Mouse (Mus musculus) limb, embryonic 15.5 days (tissue): Measurements from ENCODE around the gene Fam69b. TPM values are rescaled to one million over a fixed set of nuclear protein-coding genes. Genes with fewer than 3 reads are reported as not detected.

ENCODE experiments used
- ATAC-seq: fragments of 200-750 bp; cut with Nextera tagmentation; 2 replicates; pipeline ENCODE4 v1.8.0; 2017; ENCODE audit warnings: low read depth, moderate TSS enrichment; ENCODE audit not compliant: insufficient number of reproducible peaks, low FRiP score, low TSS enrichment
- H3K27ac ChIP-seq: fragments of 300-500 bp; sonication (generic); 2 replicates; pipeline ENCODE4 v1.5.1; 2015; ENCODE audit warnings: moderate library complexity, mild to moderate bottlenecking, inconsistent platforms
- H3K27me3 ChIP-seq: fragments of 300-500 bp; sonication (generic); 2 replicates; pipeline ENCODE4 v1.6.1; 2015; ENCODE audit warnings: inconsistent platforms
- H3K36me3 ChIP-seq: fragments of 300-500 bp; sonication (generic); 2 replicates; pipeline ENCODE4 v1.6.1; 2015; ENCODE audit warnings: inconsistent platforms
- H3K4me1 ChIP-seq: fragments of 300-500 bp; sonication (generic); 2 replicates; pipeline ENCODE4 v1.6.1; 2015; ENCODE audit warnings: inconsistent platforms
- H3K4me2 ChIP-seq: fragments of 300-500 bp; sonication (generic); 2 replicates; pipeline ENCODE4 v1.6.1; 2015; ENCODE audit warnings: mild to moderate bottlenecking, inconsistent platforms
- H3K4me3 ChIP-seq: fragments of 300-500 bp; sonication (generic); 2 replicates; pipeline ENCODE4 v1.5.1; 2015; ENCODE audit warnings: mild to moderate bottlenecking, inconsistent platforms
- H3K9ac ChIP-seq: fragments of 300-500 bp; sonication (generic); 2 replicates; pipeline ENCODE4 v1.6.1; 2015; ENCODE audit warnings: inconsistent platforms
- H3K9me3 ChIP-seq: fragments of 300-500 bp; sonication (generic); 2 replicates; pipeline ENCODE4 v1.6.1; 2016; ENCODE audit warnings: inconsistent platforms
- WGBS: fragments of 180-500 bp; shearing (Covaris S2); methylation state at CpG from one replicate; pipeline ENCODE4 v1.1.7; 2015; 5-methylcytosine and 5-hydroxymethylcytosine counted together
- polyA plus RNA-seq: library from polyadenylated mRNA; unstranded; fragments of >200 nt; fragmentation: Nextera tagmentation; extraction: Ambion mirVana; gene quantifications from 2 replicates; pipeline ENCODE4 v1.2.1, GENCODE M21; 2015

Fam69b gene
- polyA plus RNA-seq, 1 experiment from 2014 or later: 42.8 TPM

GRCm38 (mm10) chr2:26599965-26600364 lies 28.3 kb upstream of the Fam69b start:
- Histone ChIP-seq H3K9ac (no peak overlapping the region), H3K27me3 (no peaks in the 10 kb centered on the region), H3K9me3 (no peaks in the 10 kb centered on the region), H3K36me3 (peaks cover 13% of the 10 kb centered on the region), H3K4me2 (no peak overlapping the region), H3K4me1 (peaks cover 25% of the 10 kb centered on the region), H3K27ac (no peak overlapping the region), H3K4me3 (no peak overlapping the region)
- 87% methylated on average over 4 of the region's 4 CpGs for WGBS
- ATAC-seq: no peak

- Histone ChIP-seq H3K27ac (no peak overlapping the region), H3K9ac (no peak overlapping the region), H3K36me3 (peaks cover 7% of the 10 kb centered on the region), H3K4me3 (no peak overlapping the region), H3K4me2 (no peak overlapping the region), H3K27me3 (no peaks in the 10 kb centered on the region), H3K4me1 (peaks cover 25% of the 10 kb centered on the region), H3K9me3 (no peaks in the 10 kb centered on the region)
- 83% methylated on average over 2 of the region's 2 CpGs for WGBS
- no peak for ATAC-seq
Observed at GRCm38 (mm10) chr2:26600664-26601063, 27.6 kb upstream of the Fam69b start.

GRCm38 (mm10) chr2:26601595-26601994 lies 26.7 kb upstream of the Fam69b start:
- no peaks in the 10 kb centered on the region for H3K9me3 ChIP-seq
- H3K4me3 ChIP-seq: no peak overlapping the region
- no peak for ATAC-seq
- H3K36me3 ChIP-seq: no peaks in the 10 kb centered on the region
- no peak overlapping the region for H3K4me2 ChIP-seq
- H3K27me3 ChIP-seq: no peaks in the 10 kb centered on the region
- H3K9ac ChIP-seq: no peak overlapping the region
- WGBS: 93% methylated on average over 1 of the region's 1 CpGs
- H3K27ac ChIP-seq: no peak overlapping the region
- peaks cover 25% of the 10 kb centered on the region for H3K4me1 ChIP-seq

GRCm38 (mm10) chr2:26602631-26603030 lies 25.6 kb upstream of the Fam69b start:
- H3K9me3 ChIP-seq: no peaks in the 10 kb centered on the region
- 78% methylated on average over 5 of the region's 5 CpGs for WGBS
- H3K27ac ChIP-seq: no peak overlapping the region
- peak overlapping the region; percentile 74; the same call in 1 of the 2 replicates for H3K4me3 ChIP-seq
- no peaks in the 10 kb centered on the region for H3K36me3 ChIP-seq
- H3K27me3 ChIP-seq: no peaks in the 10 kb centered on the region
- H3K4me1 ChIP-seq: peaks cover 33% of the 10 kb centered on the region
- no peak overlapping the region for H3K9ac ChIP-seq
- no peak for ATAC-seq
- peak overlapping the region; percentile 87 for H3K4me2 ChIP-seq

GRCm38 (mm10) chr2:26603159-26603558 lies 25.1 kb upstream of the Fam69b start:
- Histone ChIP-seq H3K4me1 (peaks cover 33% of the 10 kb centered on the region), H3K4me3 (peak overlapping the region; percentile 74), H3K4me2 (peak overlapping the region; percentile 87), H3K27ac (0 out of 2 replicates have a peak overlapping the region, but pooled peaks have one; percentile 87), H3K27me3 (no peaks in the 10 kb centered on the region), H3K9me3 (no peaks in the 10 kb centered on the region), H3K9ac (peak overlapping the region; percentile 69; the same call in 1 of the 2 replicates), H3K36me3 (no peaks in the 10 kb centered on the region)
- 7% methylated on average over 6 of the region's 6 CpGs for WGBS
- ATAC-seq: no peak

GRCm38 (mm10) chr2:26603720-26604671 lies 24.3 kb upstream of the Fam69b start, which contains the start of gene Agpat2:
Agpat2 (minus strand) TSS chr2:26604417.
- H3K9ac ChIP-seq: peak within 1 kb of the TSS; percentile 69
- no peaks in the 10 kb centered on the region for H3K27me3 ChIP-seq

GRCm38 (mm10) chr2:26605331-26605730 lies 22.9 kb upstream of the Fam69b start:
- H3K9ac ChIP-seq: no peak overlapping the region
- H3K4me2 ChIP-seq: no peak overlapping the region
- no peak for ATAC-seq
- H3K27ac ChIP-seq: no peak overlapping the region
- H3K9me3 ChIP-seq: no peaks in the 10 kb centered on the region
- H3K4me3 ChIP-seq: no peak overlapping the region
- H3K27me3 ChIP-seq: no peaks in the 10 kb centered on the region
- H3K4me1 ChIP-seq: peaks cover 33% of the 10 kb centered on the region
- H3K36me3 ChIP-seq: no peaks in the 10 kb centered on the region
- 80% methylated on average over 8 of the region's 8 CpGs for WGBS

More at GRCm38 (mm10) chr2:26603720-26604671, 24.3 kb upstream of the Fam69b start, which contains the start of gene Agpat2:
- under 1% methylated on average over 81 of the region's 103 CpGs for WGBS
- ATAC-seq: peak; percentile 72
- peak within 1 kb of the TSS; percentile 87 for H3K4me2 ChIP-seq
- peak within 1 kb of the TSS; percentile 87 for H3K27ac ChIP-seq
- no peaks in the 10 kb centered on the region for H3K9me3 ChIP-seq
- peaks cover 33% of the 10 kb centered on the region for H3K4me1 ChIP-seq
- peak within 1 kb of the TSS; percentile 74 for H3K4me3 ChIP-seq
- H3K36me3 ChIP-seq: no peaks in the 10 kb centered on the region

GRCm38 (mm10) chr2:26606579-26606978 lies 21.7 kb upstream of the Fam69b start:
- no peaks in the 10 kb centered on the region for H3K27me3 ChIP-seq
- no peaks in the 10 kb centered on the region for H3K9me3 ChIP-seq
- no peak overlapping the region for H3K4me2 ChIP-seq
- no peak for ATAC-seq
- H3K4me3 ChIP-seq: no peak overlapping the region
- no peak overlapping the region for H3K9ac ChIP-seq
- H3K27ac ChIP-seq: peak overlapping the region; percentile 11; the same call in 1 of the 2 replicates
- WGBS: 75% methylated on average over 3 of the region's 3 CpGs
- peaks cover 33% of the 10 kb centered on the region for H3K4me1 ChIP-seq
- no peaks in the 10 kb centered on the region for H3K36me3 ChIP-seq

GRCm38 (mm10) chr2:26607056-26607910 lies 21.0 kb upstream of the Fam69b start:
- H3K36me3 ChIP-seq: no peaks in the 10 kb centered on the region
- H3K4me1 ChIP-seq: peaks cover 33% of the 10 kb centered on the region
- H3K9me3 ChIP-seq: no peaks in the 10 kb centered on the region
- WGBS: 43% methylated on average over 6 of the region's 6 CpGs
- peak overlapping the region; percentile 11; the same call in 1 of the 2 replicates for H3K27ac ChIP-seq
- H3K27me3 ChIP-seq: no peaks in the 10 kb centered on the region
- ATAC-seq: no peak
- H3K9ac ChIP-seq: no peak overlapping the region
- no peak overlapping the region for H3K4me3 ChIP-seq
- no peak overlapping the region for H3K4me2 ChIP-seq

- Histone ChIP-seq H3K9me3 (no peaks in the 10 kb centered on the region), H3K9ac (no peak overlapping the region), H3K4me3 (no peak overlapping the region), H3K27ac (no peak overlapping the region), H3K4me2 (no peak overlapping the region), H3K36me3 (no peaks in the 10 kb centered on the region), H3K27me3 (no peaks in the 10 kb centered on the region), H3K4me1 (peaks cover 19% of the 10 kb centered on the region)
- ATAC-seq: no peak
Observed at GRCm38 (mm10) chr2:26608781-26609180, 19.5 kb upstream of the Fam69b start.

- no peak overlapping the region for H3K27ac ChIP-seq
- no peak for ATAC-seq
Observed at GRCm38 (mm10) chr2:26609261-26609661, 19.0 kb upstream of the Fam69b start.

More at GRCm38 (mm10) chr2:26609261-26609661, 19.0 kb upstream of the Fam69b start:
- no peak overlapping the region for H3K9ac ChIP-seq
- peaks cover 15% of the 10 kb centered on the region for H3K4me1 ChIP-seq
- H3K9me3 ChIP-seq: no peaks in the 10 kb centered on the region
- H3K36me3 ChIP-seq: no peaks in the 10 kb centered on the region
- H3K4me2 ChIP-seq: no peak overlapping the region
- no peak overlapping the region for H3K4me3 ChIP-seq
- no peaks in the 10 kb centered on the region for H3K27me3 ChIP-seq
